Mouse (Mus musculus) gastrocnemius, postnatal 25 days (tissue): ENCODE measurements around the gene Gm47955. TPM values are rescaled to one million over a fixed set of nuclear protein-coding genes. Genes with fewer than 3 reads are reported as not detected.
"Not testable (repeated sequence)": the region's sequence is repeated elsewhere in the genome, so short reads cannot be mapped to it uniquely, and the experiment has no call there.

Experiments
- DNase-seq: peaks from one replicate; pipeline ENCODE4 v3.0.0; 2022
- total RNA-seq, 2 experiments: library from RNA; stranded (reverse); gene quantifications; 1 replicate in 1 of 2; 2 replicates in 1 of 2; pipeline ENCODE4 v1.2.3; 2021

Gm47955 gene
- total RNA-seq, 2 experiments from 2014 or later: not detected

- no peak for DNase-seq
These were observed 33.9 kb downstream of the Gm47955 start for GRCm38 (mm10) chr1:82993947-82994346.

DNA sequence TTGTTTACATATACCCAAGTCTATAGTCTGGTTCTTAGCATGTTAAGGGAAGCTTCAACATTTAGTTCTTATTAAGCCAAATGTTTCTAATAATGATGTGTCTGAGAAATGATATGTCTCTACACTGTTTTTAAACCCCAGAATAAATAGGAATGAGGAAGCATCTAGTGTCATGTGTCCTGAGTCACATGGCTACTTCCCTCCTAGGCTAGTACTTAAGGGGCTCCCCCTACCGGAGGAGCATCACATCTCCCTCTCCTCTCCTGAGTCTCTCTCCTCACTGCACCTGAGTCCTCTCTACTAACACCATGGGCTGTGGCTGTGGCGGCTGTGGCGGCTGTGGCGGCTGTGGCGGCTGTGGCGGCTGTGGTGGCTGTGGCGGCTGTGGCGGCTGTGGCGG lies 40.2 kb downstream of the Gm47955 start, which contains the start of gene Gm47959:
Gene Gm47959, plus strand, starts transcription at position 243 of the 400 bp plus-strand sequence.
- not testable (repeated sequence) for DNase-seq

GRCm38 (mm10) chr1:83006218-83007179 lies 46.4 kb downstream of the Gm47955 start:
- no peak for DNase-seq

- DNase-seq: no peak
These were observed 47.4 kb downstream of the Gm47955 start for GRCm38 (mm10) chr1:83007471-83007870.

Other genes starting within 250 kb of the Gm47955 start
- gene Mff, start 235.4 kb upstream of the Gm47955 start, total RNA-seq: 100 to 1,000 TPM; 121 to 123 TPM
- gene Tm4sf20, start 191.8 kb upstream of the Gm47955 start, total RNA-seq: not detected
- gene Gm47791, start 189.0 kb upstream of the Gm47955 start, total RNA-seq: not detected
- gene Agfg1, start 120.8 kb upstream of the Gm47955 start, total RNA-seq: 10 to 100 TPM; 23.3 to 24.9 TPM
- not detected for gene A030005L19Rik, start 47.0 kb upstream of the Gm47955 start, total RNA-seq
- not detected for gene A030014E15Rik, start 35.4 kb upstream of the Gm47955 start, total RNA-seq
- gene Gm6217, start 28.9 kb upstream of the Gm47955 start, total RNA-seq: not detected
- gene A030003K21Rik, start 16.9 kb upstream of the Gm47955 start, total RNA-seq: not detected
- gene Gm7544, start 4.3 kb upstream of the Gm47955 start, total RNA-seq: not detected
- not detected for gene Gm47959, start 40.3 kb downstream of the Gm47955 start, total RNA-seq
- gene Slc19a3, start 78.2 kb downstream of the Gm47955 start, total RNA-seq: not detected
- not detected for gene Krtap28-10, start 82.2 kb downstream of the Gm47955 start, total RNA-seq
- not detected for gene Gm47969, start 84.6 kb downstream of the Gm47955 start, total RNA-seq
- not detected for gene A030005K14Rik, start 99.1 kb downstream of the Gm47955 start, total RNA-seq
- gene Krtap28-13, start 100.6 kb downstream of the Gm47955 start, total RNA-seq: not detected
- not detected for gene Ccl20, start 156.5 kb downstream of the Gm47955 start, total RNA-seq
- not detected for gene Daw1, start 199.5 kb downstream of the Gm47955 start, total RNA-seq